Mouse (Mus musculus) lung, embryonic 15.5 days (tissue): ENCODE measurements around the gene Dnm3. TPM values are rescaled to one million over a fixed set of nuclear protein-coding genes. Genes with fewer than 3 reads are reported as not detected.

Experiments used
- ATAC-seq: fragments of 200-750 bp; cut with Nextera tagmentation; 2 replicates; pipeline ENCODE4 v1.8.0; 2017; ENCODE audit warnings: moderate number of reproducible peaks, borderline replicate concordance; ENCODE audit not compliant: low FRiP score, low TSS enrichment; ENCODE audit errors: extremely low read depth
- H3K27ac ChIP-seq: fragments of 300-500 bp; sonication (generic); 2 replicates; pipeline ENCODE4 v1.5.1; 2015; ENCODE audit warnings: moderate library complexity, mild to moderate bottlenecking, inconsistent platforms
- H3K27me3 ChIP-seq: fragments of 300-500 bp; sonication (generic); 2 replicates; pipeline ENCODE4 v1.6.1; 2015; ENCODE audit warnings: inconsistent platforms
- H3K36me3 ChIP-seq: fragments of 300-500 bp; sonication (generic); 2 replicates; pipeline ENCODE4 v1.6.1; 2015; ENCODE audit warnings: inconsistent platforms
- H3K4me1 ChIP-seq: fragments of 300-500 bp; sonication (generic); 2 replicates; pipeline ENCODE4 v1.6.1; 2015; ENCODE audit warnings: inconsistent platforms
- H3K4me2 ChIP-seq: fragments of 300-500 bp; sonication (generic); 2 replicates; pipeline ENCODE4 v1.6.1; 2015; ENCODE audit warnings: inconsistent platforms, mild to moderate bottlenecking, moderate library complexity
- H3K4me3 ChIP-seq: fragments of 300-500 bp; sonication (generic); 2 replicates; pipeline ENCODE4 v1.5.1; 2015; ENCODE audit warnings: mild to moderate bottlenecking, inconsistent platforms
- H3K9ac ChIP-seq: fragments of 300-500 bp; sonication (generic); 2 replicates; pipeline ENCODE4 v1.6.1; 2015; ENCODE audit warnings: inconsistent platforms
- H3K9me3 ChIP-seq: fragments of 300-500 bp; sonication (generic); 2 replicates; pipeline ENCODE4 v1.6.1; 2016; ENCODE audit warnings: inconsistent platforms
- WGBS: fragments of 180-500 bp; shearing (Covaris S2); methylation state at CpG from one replicate; pipeline ENCODE4 v1.1.7; 2015; 5-methylcytosine and 5-hydroxymethylcytosine counted together
- polyA plus RNA-seq: library from polyadenylated mRNA; unstranded; fragments of >200 nt; fragmentation: Nextera tagmentation; extraction: Ambion mirVana; gene quantifications from 2 replicates; pipeline ENCODE4 v1.2.1, GENCODE M21; 2015

Gene Dnm3
- polyA plus RNA-seq, result 2.2 and 2.7 TPM in 2 replicates

- Histone ChIP-seq H3K9ac (peak within 1 kb of the TSS; percentile 21), H3K4me3 (peak within 1 kb of the TSS; percentile 55), H3K27me3 (peaks cover 27% of the 10 kb centered on the region), H3K36me3 (no peaks in the 10 kb centered on the region), H3K4me2 (peak within 1 kb of the TSS; percentile 97), H3K27ac (no peak within 1 kb of the TSS), H3K4me1 (peaks cover 13% of the 10 kb centered on the region), H3K9me3 (no peaks in the 10 kb centered on the region)
- whole genome bisulfite sequencing, result under 1% methylated on average over 56 of the region's 56 CpGs
- ATAC-seq, result peak; percentile 98
These were observed at the start of gene Dnm3 for GRCm38 (mm10) chr1:162477246-162478209. Gene Dnm3 (minus strand): TSS chr1:162478034.

- no peak overlapping the region for H3K9ac ChIP-seq
- H3K4me2 ChIP-seq, result no peak overlapping the region
- WGBS, result 80% methylated on average over 1 of the region's 1 CpGs
- no peaks in the 10 kb centered on the region for H3K27me3 ChIP-seq
- H3K27ac ChIP-seq, result no peak overlapping the region
- no peaks in the 10 kb centered on the region for H3K36me3 ChIP-seq
- ATAC-seq, result no peak
- no peak overlapping the region for H3K4me3 ChIP-seq
- no peaks in the 10 kb centered on the region for H3K4me1 ChIP-seq
- no peaks in the 10 kb centered on the region for H3K9me3 ChIP-seq
These were observed 37.3 kb upstream of the Dnm3 start for GRCm38 (mm10) chr1:162515116-162515515.

GRCm38 (mm10) chr1:162510013-162510356 lies 32.2 kb upstream of the Dnm3 start:
- ATAC-seq, result no peak
- H3K36me3 ChIP-seq, result no peaks in the 10 kb centered on the region
- H3K4me2 ChIP-seq, result no peak overlapping the region
- no peak overlapping the region for H3K4me3 ChIP-seq
- no peak overlapping the region for H3K9ac ChIP-seq
- no peaks in the 10 kb centered on the region for H3K27me3 ChIP-seq
- no peaks in the 10 kb centered on the region for H3K9me3 ChIP-seq
- H3K27ac ChIP-seq, result no peak overlapping the region
- 54% methylated on average over 2 of the region's 2 CpGs for WGBS
- no peaks in the 10 kb centered on the region for H3K4me1 ChIP-seq

- H3K4me2 ChIP-seq, result no peak overlapping the region
- peak; percentile 49; the same call in 1 of the 2 replicates for ATAC-seq
- 38% methylated on average over 12 of the region's 12 CpGs for WGBS
These were observed 31.6 kb upstream of the Dnm3 start for GRCm38 (mm10) chr1:162509329-162510012.

GRCm38 (mm10) chr1:162508211-162509005 lies 30.6 kb upstream of the Dnm3 start:
- no peak for ATAC-seq
- WGBS, result 71% methylated on average over 4 of the region's 4 CpGs
- Histone ChIP-seq H3K4me2 (no peak overlapping the region), H3K9ac (no peak overlapping the region), H3K36me3 (no peaks in the 10 kb centered on the region), H3K4me1 (no peaks in the 10 kb centered on the region), H3K27me3 (no peaks in the 10 kb centered on the region), H3K4me3 (no peak overlapping the region), H3K9me3 (no peaks in the 10 kb centered on the region), H3K27ac (no peak overlapping the region)

More at GRCm38 (mm10) chr1:162509329-162510012, 31.6 kb upstream of the Dnm3 start:
- Histone ChIP-seq H3K4me1 (no peaks in the 10 kb centered on the region), H3K9ac (no peak overlapping the region), H3K4me3 (no peak overlapping the region), H3K36me3 (no peaks in the 10 kb centered on the region), H3K27me3 (no peaks in the 10 kb centered on the region), H3K9me3 (no peaks in the 10 kb centered on the region), H3K27ac (no peak overlapping the region)

- H3K4me3 ChIP-seq, result no peak overlapping the region
- WGBS, result 73% methylated on average over 4 of the region's 4 CpGs
These were observed 28.7 kb upstream of the Dnm3 start for GRCm38 (mm10) chr1:162506516-162506915.

GRCm38 (mm10) chr1:162505649-162506048 lies 27.8 kb upstream of the Dnm3 start:
- H3K27ac ChIP-seq, result no peak overlapping the region
- no peaks in the 10 kb centered on the region for H3K9me3 ChIP-seq
- WGBS, result 81% methylated on average over 6 of the region's 6 CpGs
- H3K36me3 ChIP-seq, result no peaks in the 10 kb centered on the region
- H3K4me2 ChIP-seq, result no peak overlapping the region
- H3K4me1 ChIP-seq, result no peaks in the 10 kb centered on the region
- H3K4me3 ChIP-seq, result no peak overlapping the region
- no peaks in the 10 kb centered on the region for H3K27me3 ChIP-seq
- H3K9ac ChIP-seq, result no peak overlapping the region
- no peak for ATAC-seq

More at GRCm38 (mm10) chr1:162506516-162506915, 28.7 kb upstream of the Dnm3 start:
- H3K9ac ChIP-seq, result no peak overlapping the region
- no peak overlapping the region for H3K4me2 ChIP-seq
- H3K36me3 ChIP-seq, result no peaks in the 10 kb centered on the region
- H3K27ac ChIP-seq, result no peak overlapping the region
- no peaks in the 10 kb centered on the region for H3K9me3 ChIP-seq
- no peaks in the 10 kb centered on the region for H3K27me3 ChIP-seq
- ATAC-seq, result no peak
- H3K4me1 ChIP-seq, result no peaks in the 10 kb centered on the region

GRCm38 (mm10) chr1:162476531-162477080 lies 1.2 kb downstream of the Dnm3 start:
- ATAC-seq, result 0 out of 2 replicates have a peak, but pooled peaks have one; percentile 6

GRCm38 (mm10) chr1:162472949-162473348 lies 4.9 kb downstream of the Dnm3 start:
- peaks cover 27% of the 10 kb centered on the region for H3K27me3 ChIP-seq
- H3K4me3 ChIP-seq, result no peak overlapping the region
- H3K4me1 ChIP-seq, result peaks cover 10% of the 10 kb centered on the region
- whole genome bisulfite sequencing, result 59% methylated on average over 1 of the region's 1 CpGs
- no peaks in the 10 kb centered on the region for H3K36me3 ChIP-seq
- ATAC-seq, result no peak
- H3K9ac ChIP-seq, result no peak overlapping the region
- no peak overlapping the region for H3K4me2 ChIP-seq
- no peak overlapping the region for H3K27ac ChIP-seq
- H3K9me3 ChIP-seq, result no peaks in the 10 kb centered on the region

More at GRCm38 (mm10) chr1:162476531-162477080, 1.2 kb downstream of the Dnm3 start:
- H3K4me3 ChIP-seq, result peak overlapping the region; percentile 55
- H3K4me2 ChIP-seq, result peak overlapping the region; percentile 97
- no peaks in the 10 kb centered on the region for H3K36me3 ChIP-seq
- H3K4me1 ChIP-seq, result peaks cover 13% of the 10 kb centered on the region
- H3K9me3 ChIP-seq, result no peaks in the 10 kb centered on the region
- H3K27ac ChIP-seq, result no peak overlapping the region
- WGBS, result 2% methylated on average over 19 of the region's 19 CpGs
- H3K9ac ChIP-seq, result peak overlapping the region; percentile 19; the same call in 1 of the 2 replicates
- peaks cover 27% of the 10 kb centered on the region for H3K27me3 ChIP-seq

- Histone ChIP-seq H3K9me3 (no peaks in the 10 kb centered on the region), H3K27ac (no peak overlapping the region), H3K4me3 (no peak overlapping the region), H3K4me1 (no peaks in the 10 kb centered on the region), H3K27me3 (peaks cover 14% of the 10 kb centered on the region), H3K9ac (no peak overlapping the region), H3K4me2 (no peak overlapping the region), H3K36me3 (no peaks in the 10 kb centered on the region)
- ATAC-seq, result no peak
These were observed 6.7 kb downstream of the Dnm3 start for GRCm38 (mm10) chr1:162471089-162471488.

- Histone ChIP-seq H3K27me3 (peaks cover 5% of the 10 kb centered on the region; the same call in 1 of the 2 replicates), H3K9me3 (no peaks in the 10 kb centered on the region), H3K4me1 (no peaks in the 10 kb centered on the region), H3K9ac (no peak overlapping the region), H3K4me2 (no peak overlapping the region), H3K27ac (no peak overlapping the region), H3K4me3 (no peak overlapping the region), H3K36me3 (no peaks in the 10 kb centered on the region)
- ATAC-seq, result no peak
- WGBS, result 50% methylated on average over 2 of the region's 2 CpGs
These were observed 8.0 kb downstream of the Dnm3 start for GRCm38 (mm10) chr1:162469752-162470280.
